Mouse (Mus musculus) gastrocnemius, adult 2 months (tissue): ENCODE data around the gene Cfap97d1. TPM values are rescaled to one million over a fixed set of nuclear protein-coding genes. Genes with fewer than 3 reads are reported as not detected.

ENCODE experiments used
- DNase-seq: peaks from one replicate; pipeline ENCODE4 v3.0.0; 2022
- H3K27ac ChIP-seq: fragments of 200-600 bp; 2 replicates; pipeline ENCODE4 v1.8.1; 2022; ENCODE audit warnings: mild to moderate bottlenecking
- H3K4me3 ChIP-seq: fragments of 200-600 bp; 2 replicates; pipeline ENCODE4 v1.8.1; 2022; ENCODE audit warnings: mild to moderate bottlenecking, moderate library complexity
- CTCF ChIP-seq: fragments of 200-600 bp; IDR thresholded peaks from 2 replicates; pipeline ENCODE4 v1.8.1; 2022; ENCODE audit warnings: antibody characterized with exemption, mild to moderate bottlenecking, moderate library complexity
- intact Hi-C: fragments of 180-260 bp; cut with DNase I; formaldehyde crosslinking; loops from one replicate; pipeline ENCODE4 v1.15.1; 2025
- total RNA-seq, 2 experiments: library from RNA; stranded (reverse); gene quantifications; 2 replicates each; pipeline ENCODE4 v1.2.3; 2021

Cfap97d1 gene
- total RNA-seq, 2 experiments from 2014 or later = not detected

DNA sequence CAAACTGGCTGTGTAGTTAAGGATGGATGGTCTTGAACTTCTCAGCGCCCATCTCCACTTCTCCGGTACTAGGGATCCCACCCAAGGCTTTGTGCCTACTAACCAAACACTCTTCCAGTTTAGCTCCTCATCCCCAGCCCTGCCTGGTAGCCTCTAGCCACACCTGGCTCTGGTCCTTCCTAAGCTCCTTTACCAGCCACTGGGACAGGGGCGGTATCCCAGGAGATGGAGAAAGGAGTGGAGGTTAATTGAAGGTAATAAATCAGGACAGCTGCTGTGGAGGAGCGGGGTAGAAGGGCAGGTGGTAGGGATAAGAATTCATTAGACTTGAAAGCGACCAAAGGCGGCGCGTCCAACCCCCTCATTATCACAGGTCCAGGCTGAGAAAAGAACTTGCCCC lies 19.4 kb upstream of the Cfap97d1 start:
- intact Hi-C loops = no loop called here

DNA sequence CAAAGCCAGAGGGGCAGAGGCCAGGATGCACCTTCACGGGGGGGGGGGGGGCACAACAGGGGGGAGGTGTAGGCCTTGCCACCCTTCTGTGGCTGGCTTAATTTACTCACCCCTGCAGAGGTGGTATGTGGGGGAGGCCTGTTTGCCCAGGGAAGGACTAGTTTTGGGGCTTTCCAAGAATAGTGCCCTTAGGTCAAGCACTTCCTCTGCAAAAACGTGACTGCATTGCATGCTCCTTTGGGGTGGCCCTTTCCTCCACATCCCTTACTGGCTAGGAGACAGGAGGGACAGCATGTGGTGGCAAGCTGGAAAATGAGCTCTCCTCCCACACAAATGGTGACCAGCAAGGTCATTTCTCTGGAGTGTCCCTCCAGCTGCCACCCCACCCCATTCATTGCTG lies 18.5 kb upstream of the Cfap97d1 start:
- Histone ChIP-seq H3K4me3 (no peak overlapping the region), H3K27ac (no peak overlapping the region)
- DNase-seq = no peak
- intact Hi-C loops = no loop called here
- no peak for TF ChIP-seq CTCF

More for the DNA sequence above, 19.4 kb upstream of the Cfap97d1 start:
- no peak for TF ChIP-seq CTCF
- no peak for DNase-seq
- no peak overlapping the region for H3K27ac ChIP-seq
- H3K4me3 ChIP-seq = no peak overlapping the region

DNA sequence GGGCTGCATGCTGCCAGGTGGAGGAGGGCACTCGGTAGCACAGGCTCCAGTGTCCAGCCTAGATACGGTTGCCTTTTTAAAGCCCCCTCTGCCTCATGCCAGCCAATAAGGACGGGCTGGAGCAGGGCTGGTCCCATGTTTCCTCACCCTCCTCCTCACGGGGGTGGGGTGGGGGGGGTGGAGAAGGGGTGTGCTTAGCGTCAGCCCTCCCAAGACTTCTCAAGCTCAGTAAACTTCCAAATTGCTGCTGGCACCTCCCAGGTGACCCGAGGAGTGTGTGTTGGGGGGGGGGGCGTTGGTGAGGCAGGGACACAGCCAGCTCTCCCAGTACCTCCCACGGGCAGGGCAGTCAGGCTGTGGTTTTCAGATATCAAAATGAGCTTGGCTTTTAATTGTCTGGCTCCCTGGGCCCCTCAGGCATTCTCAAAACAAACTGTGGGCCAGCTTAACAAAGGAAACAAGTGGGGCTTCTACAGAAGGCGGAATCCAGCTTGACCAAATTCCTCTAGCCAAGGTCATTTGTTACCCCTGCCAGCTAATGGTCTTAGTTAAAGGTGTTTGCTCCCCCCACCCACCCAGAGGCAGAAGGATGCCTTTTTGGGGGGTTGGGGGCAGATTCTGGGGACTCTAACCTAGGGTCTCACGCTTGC lies 17.0 kb upstream of the Cfap97d1 start, which contains the start of gene Sost:
TSS of gene Sost (minus strand) at position 51 of the 650 bp plus-strand sequence.
- intact Hi-C loops = no loop called here
- TF ChIP-seq CTCF = no peak
- Histone ChIP-seq H3K4me3 (no peak within 1 kb of the TSS), H3K27ac (no peak within 1 kb of the TSS)
- DNase-seq = no peak

DNA sequence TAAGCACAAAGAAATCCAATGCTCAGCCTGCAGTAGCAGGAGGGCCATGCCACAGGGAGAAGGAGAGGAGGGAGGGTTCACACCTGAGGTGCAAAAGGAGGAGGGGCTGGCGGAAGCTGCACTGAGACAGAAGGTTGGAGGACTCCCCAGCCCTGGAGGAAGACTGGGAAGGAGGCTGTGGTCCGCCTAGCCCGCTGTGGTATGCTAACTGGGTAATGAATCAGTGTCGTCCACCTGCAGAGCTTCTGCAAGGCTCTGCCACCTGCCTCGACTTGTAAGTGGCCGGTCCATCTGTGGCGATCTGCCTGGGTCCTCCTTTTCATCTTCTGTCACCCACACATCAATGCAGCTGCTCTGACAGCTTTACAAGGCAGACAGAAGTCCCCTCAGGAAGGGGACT lies 15.8 kb upstream of the Cfap97d1 start:
- no peak overlapping the region for H3K27ac ChIP-seq
- DNase-seq = no peak
- intact Hi-C loops = loop anchor here (1.0 kb wide), 1 partner anchor 49 kb away; no protein-coding TSS in a partner anchor
- no peak for TF ChIP-seq CTCF
- H3K4me3 ChIP-seq = no peak overlapping the region

DNA sequence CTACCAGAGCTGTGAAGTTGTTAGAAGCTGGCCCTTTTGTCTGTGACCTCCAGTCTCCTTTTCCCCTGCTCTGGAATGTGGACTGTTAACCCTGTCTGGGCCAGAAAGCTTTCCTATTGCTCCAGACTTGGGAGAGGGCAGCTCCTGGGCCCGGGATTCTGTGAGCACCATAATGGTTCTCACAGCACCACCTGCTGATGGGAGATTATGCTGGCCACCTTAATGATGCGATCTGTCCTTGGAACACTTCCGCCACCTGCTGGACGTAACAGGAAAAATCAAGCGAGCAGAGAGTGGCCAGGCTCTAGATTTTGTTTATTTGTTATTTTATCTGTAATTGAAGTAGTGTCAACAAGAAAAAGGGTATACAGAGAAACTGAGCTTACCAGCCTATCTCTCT lies 15.3 kb upstream of the Cfap97d1 start:
- no peak; the same call in 1 of the 2 replicates for TF ChIP-seq CTCF
- Histone ChIP-seq H3K4me3 (no peak overlapping the region), H3K27ac (no peak overlapping the region)
- intact Hi-C loops = loop anchor here (1.0 kb wide), 1 partner anchor 49 kb away; no protein-coding TSS in a partner anchor
- DNase-seq = peak; percentile 82

DNA sequence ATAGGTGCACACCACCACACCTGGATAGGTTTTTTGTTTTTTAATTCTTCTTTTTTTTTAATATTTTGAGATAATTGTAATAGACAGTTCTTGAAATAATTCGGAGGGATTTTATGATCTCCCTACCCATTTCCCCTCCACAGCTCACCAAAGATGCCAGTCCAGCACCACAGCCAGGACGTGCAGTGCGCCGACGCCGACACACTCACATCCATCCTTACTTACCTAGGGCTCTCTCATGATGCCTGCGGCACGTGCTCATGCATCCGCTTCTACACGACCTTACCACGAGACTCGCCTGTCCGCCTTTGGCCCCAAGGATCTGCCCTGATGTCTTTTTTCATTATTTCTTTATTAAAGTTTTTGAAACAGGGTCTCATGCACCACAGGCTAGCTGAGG lies 14.2 kb upstream of the Cfap97d1 start:
- Histone ChIP-seq H3K4me3 (no peak overlapping the region), H3K27ac (no peak overlapping the region)
- DNase-seq = no peak
- intact Hi-C loops = loop anchor here (10.0 kb wide), 1 partner anchor 155 kb away; no protein-coding TSS in a partner anchor
- no peak for TF ChIP-seq CTCF

DNA sequence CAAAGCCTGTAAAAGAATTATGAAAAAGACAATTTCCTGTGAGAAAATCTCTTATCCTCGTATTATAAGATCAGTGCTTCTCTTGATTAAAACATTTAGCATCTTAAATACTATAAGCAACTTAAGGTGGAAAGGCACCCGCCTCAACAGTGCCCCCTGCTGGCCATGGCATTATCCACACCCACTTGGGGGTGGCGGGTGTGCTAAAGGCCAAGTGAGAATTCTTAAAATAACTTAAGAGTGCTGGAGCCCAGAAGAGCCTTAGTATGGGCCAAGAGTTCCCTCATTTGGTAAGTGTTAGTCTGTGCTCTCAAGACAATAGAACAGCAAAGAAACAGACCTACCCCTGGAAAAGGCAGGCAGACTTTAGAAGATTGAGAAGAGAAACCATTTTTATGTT lies 12.7 kb upstream of the Cfap97d1 start:
- Histone ChIP-seq H3K27ac (peak overlapping the region; percentile 43), H3K4me3 (no peak overlapping the region)
- intact Hi-C loops = loop anchor here (10.0 kb wide), 1 partner anchor 157 kb away; no protein-coding TSS in a partner anchor
- DNase-seq = peak; percentile 74
- TF ChIP-seq CTCF = peak; percentile 98

DNA sequence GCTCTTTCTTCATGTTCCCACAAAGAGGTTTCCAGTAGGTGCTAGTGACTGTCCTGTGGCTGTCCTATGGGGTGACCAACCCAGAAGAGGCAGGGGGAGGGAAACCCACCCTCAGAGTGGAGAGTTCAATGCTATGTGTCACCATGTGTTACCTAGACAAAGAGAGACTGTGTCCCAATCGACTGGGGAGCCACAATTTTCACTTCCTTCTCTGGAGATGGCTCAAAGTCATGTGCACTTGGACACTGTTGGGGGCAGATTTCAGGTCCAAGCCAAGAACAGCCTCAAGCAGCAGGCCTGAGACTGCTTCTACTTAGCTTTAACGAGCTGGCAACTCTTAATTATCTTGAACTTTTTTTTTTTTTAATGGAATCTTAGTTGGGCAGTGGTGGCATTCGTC lies 12.0 kb upstream of the Cfap97d1 start:
- DNase-seq = no peak
- H3K4me3 ChIP-seq = no peak overlapping the region
- intact Hi-C loops = loop anchor here (10.0 kb wide), 1 partner anchor 157 kb away; no protein-coding TSS in a partner anchor
- peak overlapping the region; percentile 43 for H3K27ac ChIP-seq
- TF ChIP-seq CTCF = no peak

DNA sequence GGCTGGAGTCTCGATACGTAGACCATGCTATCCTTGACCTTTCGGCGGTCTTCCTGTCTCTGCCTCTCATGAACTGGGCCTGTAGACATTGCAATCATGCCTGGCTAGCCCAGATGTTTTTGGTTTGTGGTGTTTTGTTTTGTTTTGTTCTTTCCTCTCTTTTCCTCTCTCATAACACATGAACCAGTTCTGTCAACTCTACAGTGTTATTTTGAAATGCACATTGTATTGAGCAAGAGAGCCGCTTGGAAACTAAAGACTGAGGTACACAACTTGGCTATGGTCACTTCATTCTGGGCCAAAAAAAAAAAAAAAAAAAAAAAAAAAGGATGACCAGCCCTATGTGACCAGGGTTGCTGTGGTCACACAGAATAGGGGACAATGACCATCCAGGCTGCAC lies 11.4 kb upstream of the Cfap97d1 start:
- Histone ChIP-seq H3K4me3 (no peak overlapping the region), H3K27ac (peak overlapping the region; percentile 43; the same call in 1 of the 2 replicates)
- intact Hi-C loops = loop anchor here (10.0 kb wide), 1 partner anchor 158 kb away; no protein-coding TSS in a partner anchor
- DNase-seq = no peak
- no peak for TF ChIP-seq CTCF

DNA sequence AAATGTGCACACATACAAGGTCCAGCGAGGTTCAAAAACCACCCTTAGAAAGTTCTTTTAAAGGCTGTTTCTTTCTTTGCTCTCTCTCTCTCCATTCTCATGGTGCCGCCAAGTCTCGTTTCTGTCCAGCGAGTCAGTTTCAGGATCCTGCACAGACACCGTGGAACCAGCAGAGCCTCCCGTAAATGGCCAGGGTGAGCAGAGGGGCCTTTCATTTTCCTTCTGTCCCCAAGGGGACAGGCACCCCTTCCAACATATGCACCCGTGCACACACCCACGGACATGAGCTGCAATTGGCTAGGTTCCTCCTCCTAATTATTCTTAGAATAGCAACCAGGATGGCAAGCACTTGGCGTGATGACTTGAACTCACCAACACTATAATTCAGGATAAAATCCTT lies 10.6 kb upstream of the Cfap97d1 start:
- TF ChIP-seq CTCF = no peak
- no peak overlapping the region for H3K4me3 ChIP-seq
- H3K27ac ChIP-seq = no peak overlapping the region
- intact Hi-C loops = loop anchor here (10.0 kb wide), 1 partner anchor 159 kb away; no protein-coding TSS in a partner anchor
- DNase-seq = no peak

DNA sequence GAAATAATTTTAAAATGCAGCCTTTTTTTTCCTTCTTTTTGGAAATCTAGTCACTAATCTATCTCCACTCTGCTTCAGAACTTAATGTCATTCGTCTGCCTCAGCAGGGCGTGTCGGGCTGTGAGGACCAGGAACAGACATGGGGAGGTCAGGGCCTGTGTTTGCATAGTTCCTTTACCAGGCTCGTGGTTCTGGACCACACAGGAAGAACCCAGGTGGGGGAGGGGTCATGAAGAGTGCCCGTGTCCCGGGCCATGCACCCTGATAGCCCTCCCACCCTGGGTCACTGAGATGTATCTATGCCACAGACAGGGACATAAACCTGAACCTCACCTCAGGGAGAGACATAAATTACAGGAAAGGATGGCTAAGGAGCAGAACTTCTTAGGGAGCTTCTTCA lies 9.9 kb upstream of the Cfap97d1 start:
- TF ChIP-seq CTCF = no peak
- Histone ChIP-seq H3K27ac (no peak overlapping the region), H3K4me3 (no peak overlapping the region)
- intact Hi-C loops = loop anchor here (10.0 kb wide), 1 partner anchor 159 kb away; no protein-coding TSS in a partner anchor
- no peak for DNase-seq

DNA sequence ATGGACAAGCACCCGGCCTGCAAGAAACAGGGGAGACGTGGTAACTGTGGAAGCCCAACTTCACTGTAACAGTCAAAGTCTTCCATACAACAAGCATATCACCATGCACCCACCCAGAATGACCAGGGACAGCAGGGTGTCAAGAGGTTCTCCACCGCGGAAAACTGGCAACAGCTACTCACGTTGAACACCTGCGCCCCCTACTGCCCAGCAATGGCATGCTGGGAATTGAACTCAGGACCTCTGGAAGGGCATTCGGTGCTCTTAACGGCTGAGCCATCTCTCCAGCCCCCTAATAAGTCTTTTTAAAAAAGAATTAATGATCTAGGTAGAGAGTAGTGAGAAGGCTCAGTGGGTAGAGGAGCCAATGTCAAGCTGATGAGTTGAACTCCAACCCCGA lies 9.2 kb upstream of the Cfap97d1 start:
- intact Hi-C loops = loop anchor here (10.0 kb wide), 1 partner anchor 160 kb away; no protein-coding TSS in a partner anchor
- Histone ChIP-seq H3K4me3 (no peak overlapping the region), H3K27ac (no peak overlapping the region)
- TF ChIP-seq CTCF = peak; percentile 61
- peak; percentile 59 for DNase-seq

DNA sequence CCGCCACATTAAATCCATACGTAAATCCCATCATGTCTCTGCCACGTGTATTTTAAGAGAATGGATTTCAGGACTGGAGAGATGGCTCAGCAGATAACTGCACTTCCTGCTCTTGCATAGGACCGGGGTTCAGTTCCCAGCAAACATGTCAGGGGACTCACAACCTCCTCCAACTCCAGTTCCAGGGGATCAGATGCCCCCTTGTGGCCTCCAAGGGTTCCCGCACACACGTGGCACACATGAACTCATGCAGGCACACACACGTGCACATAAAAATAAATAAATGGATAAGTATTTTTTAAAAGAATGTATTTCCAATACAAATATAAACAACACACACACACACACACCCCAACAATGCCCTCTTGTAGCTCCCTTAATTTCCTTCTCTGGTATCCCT lies 7.1 kb upstream of the Cfap97d1 start:
- H3K27ac ChIP-seq = no peak overlapping the region
- no peak for DNase-seq
- no peak overlapping the region for H3K4me3 ChIP-seq
- intact Hi-C loops = loop anchor here (10.0 kb wide), 1 partner anchor 162 kb away; no protein-coding TSS in a partner anchor
- TF ChIP-seq CTCF = peak; percentile 16; the same call in 1 of the 2 replicates
